Mouse (Mus musculus) lung, adult 2 months (tissue): ENCODE measurements around the gene Tbx3.

ENCODE experiments used
- CTCF ChIP-seq: fragments of 200-500 bp; IDR thresholded peaks from 2 replicates; pipeline ENCODE4 v1.5.1; 2011; ENCODE audit warnings: mild to moderate bottlenecking, low read length, control low read depth; ENCODE audit not compliant: insufficient read depth
- POLR2A ChIP-seq: fragments of 200-500 bp; IDR thresholded peaks from 2 replicates; pipeline ENCODE4 v1.6.1; 2011; ENCODE audit warnings: low read depth, mild to moderate bottlenecking, control low read depth, low read length, borderline replicate concordance; ENCODE audit errors: extremely low read depth

DNA sequence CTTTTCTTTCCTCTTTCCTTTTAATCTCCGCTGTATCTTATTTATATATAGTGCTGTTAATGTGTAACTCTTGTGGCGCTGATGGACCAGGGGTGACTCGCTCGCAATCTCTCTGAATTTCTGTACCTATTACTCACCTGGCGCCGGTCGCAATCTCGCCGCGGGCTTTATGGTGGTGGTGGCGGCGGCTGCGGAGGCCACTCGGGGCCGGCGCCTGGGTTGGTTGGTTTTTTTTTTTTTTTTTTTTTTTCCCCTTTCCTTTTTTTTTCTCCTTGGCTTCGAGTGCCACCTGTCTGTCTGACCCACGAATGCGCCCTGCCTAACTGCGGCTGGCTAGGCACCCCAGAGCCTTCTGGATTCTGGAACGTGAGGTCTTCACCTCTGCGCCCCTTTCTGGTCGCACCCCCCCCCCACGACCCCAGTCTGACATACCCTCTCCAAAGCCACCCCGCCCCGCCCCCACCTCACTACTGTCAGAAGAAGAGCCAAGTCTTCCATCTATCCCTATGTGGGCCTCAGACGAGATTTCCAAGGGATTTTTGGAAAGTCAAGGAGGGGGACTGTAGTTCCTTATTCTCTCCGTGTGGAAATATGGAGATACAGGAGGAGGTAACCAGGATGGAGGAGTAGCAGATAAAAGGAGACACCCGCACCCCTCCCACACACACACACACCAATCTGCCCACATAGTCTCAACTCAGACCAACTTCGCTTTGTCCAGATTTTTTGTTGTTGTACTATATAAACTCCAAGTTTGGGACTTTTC lies 15.9 kb downstream of the Tbx3 start:
- peak; percentile 51 for TF ChIP-seq CTCF
- no peak for TF ChIP-seq POLR2A
